Mouse (Mus musculus) heart, adult 9 months (tissue): ENCODE data around the gene Setx.

Experiments
- DNase-seq, 2 experiments: peaks; one replicate each; pipeline ENCODE4 v3.0.0; 2022; ENCODE audit warnings: low spot score in 2 of 2

The Setx gene

DNA sequence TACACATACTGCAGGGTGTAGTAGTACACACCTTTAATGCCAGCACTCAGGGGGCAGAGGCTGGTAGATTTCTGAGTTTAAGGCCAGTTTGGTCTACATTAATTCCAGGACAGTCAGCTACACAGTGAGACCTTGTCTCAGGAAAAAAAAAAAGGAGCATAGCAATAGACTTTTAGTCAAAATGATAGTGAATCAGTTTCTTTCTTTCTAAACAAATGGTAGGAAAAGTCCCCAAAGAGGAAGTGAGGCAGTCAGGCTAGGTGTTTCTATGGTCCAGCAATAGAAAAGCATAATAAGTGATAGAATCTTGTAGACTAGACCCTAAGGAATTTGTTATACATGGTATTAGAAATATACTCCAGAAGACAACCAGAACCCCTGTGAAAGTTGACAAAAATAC, 11.2 kb downstream of the Setx start:
- DNase-seq, result no peak

DNA sequence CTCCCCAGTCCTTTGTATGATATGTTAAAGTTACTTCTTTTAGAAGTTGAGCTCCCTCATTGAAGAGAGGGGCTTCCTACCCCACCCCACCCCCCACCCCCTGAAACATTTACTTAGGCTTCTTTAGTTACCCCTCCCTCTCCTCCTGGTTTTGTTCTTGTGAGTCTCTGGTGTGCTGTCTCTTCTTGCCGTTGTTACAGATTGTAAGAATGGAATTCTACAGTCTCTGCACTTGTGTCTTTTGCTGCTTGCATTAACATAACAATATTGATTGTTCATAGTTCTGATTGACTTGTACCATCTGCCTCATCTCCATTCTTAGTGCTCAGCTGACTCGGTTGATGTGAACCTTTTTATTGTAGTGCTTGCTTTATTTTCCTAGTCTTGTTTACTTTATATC, 28.0 kb downstream of the Setx start:
- DNase-seq, result no peak

DNA sequence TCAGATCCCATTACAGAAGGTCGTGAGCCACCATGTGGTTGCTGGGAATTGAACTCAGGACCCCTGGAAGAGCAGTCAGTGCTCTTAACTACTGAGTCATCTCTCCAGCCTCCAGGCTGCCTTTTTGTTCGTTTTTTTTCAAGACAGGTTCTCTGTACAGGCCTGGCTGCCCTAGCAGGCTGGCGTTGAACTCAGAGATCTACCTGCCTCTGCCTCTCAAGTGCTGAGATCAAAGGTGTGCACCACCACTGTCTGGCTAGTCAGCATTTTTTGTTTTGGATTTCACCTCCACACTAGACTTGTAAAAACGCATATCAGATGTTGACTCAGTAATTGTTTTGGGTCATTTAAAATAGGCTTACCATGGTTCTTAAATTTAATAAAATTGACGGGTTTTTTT, 44.1 kb downstream of the Setx start:
- DNase-seq, result no peak

DNA sequence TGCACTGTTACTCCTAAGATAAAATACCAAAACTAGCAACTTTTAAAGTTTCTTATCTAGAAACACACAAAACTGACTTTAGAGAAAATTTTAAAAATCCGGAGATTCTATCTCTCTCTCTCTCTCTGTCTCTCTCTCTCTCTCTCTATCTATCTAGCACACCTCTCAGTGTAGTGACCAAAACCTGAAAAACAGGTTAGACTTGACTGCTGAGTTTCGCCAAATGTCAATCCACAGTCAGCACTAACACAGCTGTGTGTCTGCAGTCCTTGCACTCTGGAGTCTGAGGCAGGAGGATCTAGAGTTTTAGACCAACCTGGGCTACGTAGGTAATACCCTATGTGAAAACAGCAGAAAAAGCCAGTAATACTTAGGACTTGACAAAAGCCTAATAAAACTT, 50.9 kb downstream of the Setx start:
- no peak for DNase-seq

DNA sequence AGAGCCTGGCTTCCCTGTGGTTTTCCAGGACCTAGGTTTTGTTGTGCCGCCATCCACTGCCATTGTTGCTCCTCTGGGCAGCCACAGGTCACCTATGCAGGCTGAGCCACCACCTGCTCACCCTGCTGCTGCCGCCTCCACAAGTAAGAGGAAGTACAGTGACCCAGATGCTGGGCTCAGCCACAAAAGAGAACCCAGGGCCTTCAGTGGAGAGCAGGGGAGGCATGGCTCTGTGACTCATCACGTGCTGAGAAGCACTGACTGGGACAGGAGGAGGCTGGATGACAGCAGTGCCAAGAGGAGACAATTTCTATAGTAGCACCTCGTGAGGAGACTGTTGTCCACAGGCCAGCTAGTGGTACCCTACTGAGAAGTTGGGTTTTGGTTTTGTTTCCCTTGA, 55.8 kb downstream of the Setx start:
- DNase-seq, result no peak

DNA sequence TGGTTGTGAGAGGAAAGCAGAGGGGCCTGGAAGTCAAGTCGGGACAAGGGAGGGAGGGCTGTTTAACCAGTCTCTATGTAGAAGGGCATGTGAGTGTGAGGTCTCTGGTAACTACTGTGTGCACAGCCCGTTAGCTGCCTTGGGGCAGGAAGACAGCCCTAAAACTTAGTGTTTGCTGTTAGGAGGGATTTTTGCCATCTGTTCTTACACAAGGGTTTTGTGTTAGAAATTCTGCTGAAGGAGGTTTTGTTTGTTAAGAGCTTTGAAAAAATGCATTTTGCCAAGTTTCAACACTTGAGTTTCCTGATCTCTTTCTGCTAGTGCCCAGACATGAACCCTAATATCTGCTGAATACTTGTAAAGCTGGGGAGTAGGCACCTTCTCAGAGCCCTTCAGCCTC, 57.1 kb downstream of the Setx start:
- no peak for DNase-seq

DNA sequence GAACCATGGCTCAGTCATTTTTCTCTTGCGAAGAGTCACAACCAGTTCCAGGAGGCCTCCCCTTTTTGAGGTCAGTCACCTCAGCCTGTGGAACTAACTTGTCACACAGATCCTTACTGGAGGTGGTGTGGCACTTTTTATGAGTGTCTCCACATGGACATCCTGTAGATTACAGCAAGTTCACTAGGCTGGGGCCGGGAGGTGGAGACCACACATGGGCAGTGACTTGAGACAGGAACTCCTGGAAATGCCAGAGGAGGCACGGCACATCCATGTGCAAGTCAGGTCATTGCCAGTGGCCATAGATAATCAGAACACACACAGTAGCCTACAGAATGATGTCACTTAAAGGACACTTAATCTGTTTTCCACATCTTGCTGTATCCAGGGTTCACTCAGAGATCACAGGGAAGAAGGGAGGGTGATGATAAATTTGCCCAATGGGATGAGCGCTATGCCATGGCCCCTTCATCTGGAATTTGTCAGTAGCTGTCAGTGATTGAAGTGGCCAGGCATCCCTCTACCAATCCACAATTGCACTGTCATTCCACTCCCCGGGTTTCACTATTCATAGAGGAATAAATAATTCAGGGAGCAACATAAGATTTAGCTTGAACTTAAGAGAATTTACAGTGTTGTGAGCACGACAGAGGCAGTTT, 59.4 kb downstream of the Setx start:
- DNase-seq, result no peak

DNA sequence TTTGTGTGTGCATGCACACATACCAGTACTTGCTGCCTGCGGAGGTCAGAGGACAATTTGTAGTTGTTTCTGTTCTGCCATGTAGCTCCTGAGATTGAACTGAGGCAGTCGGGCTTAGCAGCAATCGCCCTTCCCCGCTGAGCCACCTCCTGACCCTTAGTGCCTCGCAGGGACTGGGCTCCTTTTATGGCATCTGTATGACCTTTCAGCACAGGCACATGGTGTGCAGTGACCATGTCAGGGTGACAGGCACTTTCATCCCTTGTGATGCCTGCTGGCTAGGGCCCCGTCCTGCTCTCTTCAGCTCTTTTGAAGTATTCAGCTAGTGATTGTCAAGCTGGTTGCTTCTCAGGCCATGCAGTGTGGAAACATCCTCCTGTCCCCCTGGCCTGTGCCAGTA, 62.2 kb downstream of the Setx start:
- no peak for DNase-seq

DNA sequence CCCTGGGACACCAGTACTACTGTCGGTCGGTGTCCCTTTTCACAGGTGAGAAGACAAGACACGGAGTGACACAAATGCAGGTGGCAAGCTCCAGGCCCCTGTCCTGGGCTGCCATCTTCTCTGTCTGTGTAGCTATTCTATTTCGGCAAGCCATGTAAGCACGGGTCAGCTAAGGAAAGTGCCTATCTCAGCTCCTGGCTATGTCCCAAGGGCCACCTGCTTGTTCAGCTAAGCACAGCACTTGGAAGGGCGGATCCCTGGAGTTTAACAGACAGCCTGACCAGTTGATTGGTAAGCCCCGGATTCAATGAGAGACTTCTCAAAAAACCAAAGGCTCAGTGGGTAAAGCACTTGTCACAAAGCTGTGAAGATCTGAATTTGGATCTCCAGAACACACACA, 66.4 kb downstream of the Setx start:
- DNase-seq, result peak in 1 of 2 experiments; percentile 57

DNA sequence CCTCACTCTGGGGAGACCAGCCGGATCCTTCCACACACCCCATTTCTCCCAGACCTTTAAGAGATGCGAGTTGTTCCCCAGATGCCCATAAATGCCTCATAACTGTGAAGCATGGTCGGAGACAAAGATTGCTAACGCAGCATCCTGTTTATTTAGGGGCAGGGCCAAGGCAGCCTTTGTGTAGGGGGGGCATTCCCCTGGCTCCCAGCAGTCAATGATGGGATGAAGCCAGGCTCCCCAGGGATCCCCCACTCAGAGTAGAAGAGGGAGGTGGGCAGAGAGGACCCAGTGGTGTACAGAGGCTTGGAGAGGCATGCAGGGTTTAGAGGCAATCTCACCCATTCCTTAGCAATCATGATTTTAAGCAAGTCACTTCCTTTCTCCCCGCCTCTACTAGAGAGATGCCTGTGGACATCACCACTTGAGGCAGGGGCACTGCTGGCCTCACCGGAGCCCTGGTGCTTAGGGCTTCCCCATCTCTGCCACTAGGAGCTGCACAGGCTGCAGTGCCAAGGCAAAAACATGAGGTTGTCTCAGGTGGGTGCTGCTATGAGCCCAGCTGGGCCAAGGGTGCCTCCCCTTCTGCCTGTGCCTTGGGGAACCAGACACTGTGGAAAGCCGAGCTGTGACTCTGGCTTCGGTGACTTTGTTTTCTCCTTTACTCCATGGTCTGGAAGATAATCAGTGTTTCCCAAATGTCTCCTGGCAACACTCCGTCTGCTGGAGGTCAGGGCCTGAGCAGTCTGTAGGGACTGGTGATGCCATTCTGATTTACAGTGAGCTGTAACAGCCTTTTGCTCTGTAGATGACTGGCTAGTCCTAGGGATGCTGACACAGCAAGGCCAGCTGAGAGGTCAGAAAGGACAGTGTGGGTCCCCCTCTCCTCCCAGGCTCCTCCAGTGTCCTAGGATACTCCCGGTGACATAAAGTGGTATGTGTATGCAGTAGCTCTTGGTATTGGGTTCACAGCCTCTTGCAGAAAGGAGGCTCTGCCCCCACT, 67.5 kb downstream of the Setx start:
- DNase-seq, result no peak

DNA sequence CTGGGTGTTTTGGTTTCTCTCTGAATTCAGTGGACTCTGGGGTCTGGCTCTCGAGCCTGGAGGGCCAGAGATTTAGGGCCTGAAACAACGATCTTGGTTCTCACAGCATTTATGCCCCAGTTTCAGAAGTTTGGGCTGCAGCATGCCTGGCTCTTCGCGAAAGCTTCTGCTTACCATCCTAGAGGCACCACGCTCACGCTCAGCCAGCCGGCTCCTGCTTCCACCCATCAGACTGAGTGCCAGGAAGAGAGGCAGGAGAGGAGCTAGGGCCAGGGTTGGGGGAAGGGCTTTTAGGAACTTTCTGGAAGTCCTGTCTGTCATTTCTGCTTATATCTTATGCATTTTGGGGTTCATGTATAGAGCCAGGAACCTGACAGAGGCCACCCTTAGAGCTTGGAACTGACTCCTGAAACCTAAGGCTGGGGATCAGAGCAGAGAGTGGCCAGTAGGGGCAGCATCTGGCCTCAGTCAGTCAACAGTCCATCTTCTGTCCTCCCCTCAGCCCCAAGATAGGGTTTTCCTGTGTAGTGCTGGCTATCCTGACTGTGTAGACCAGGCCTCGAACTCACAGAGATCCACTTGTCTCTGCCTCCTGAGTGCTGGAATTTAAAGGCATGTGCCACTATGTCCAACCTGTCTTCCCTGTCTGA, 68.8 kb downstream of the Setx start:
- no peak for DNase-seq

DNA sequence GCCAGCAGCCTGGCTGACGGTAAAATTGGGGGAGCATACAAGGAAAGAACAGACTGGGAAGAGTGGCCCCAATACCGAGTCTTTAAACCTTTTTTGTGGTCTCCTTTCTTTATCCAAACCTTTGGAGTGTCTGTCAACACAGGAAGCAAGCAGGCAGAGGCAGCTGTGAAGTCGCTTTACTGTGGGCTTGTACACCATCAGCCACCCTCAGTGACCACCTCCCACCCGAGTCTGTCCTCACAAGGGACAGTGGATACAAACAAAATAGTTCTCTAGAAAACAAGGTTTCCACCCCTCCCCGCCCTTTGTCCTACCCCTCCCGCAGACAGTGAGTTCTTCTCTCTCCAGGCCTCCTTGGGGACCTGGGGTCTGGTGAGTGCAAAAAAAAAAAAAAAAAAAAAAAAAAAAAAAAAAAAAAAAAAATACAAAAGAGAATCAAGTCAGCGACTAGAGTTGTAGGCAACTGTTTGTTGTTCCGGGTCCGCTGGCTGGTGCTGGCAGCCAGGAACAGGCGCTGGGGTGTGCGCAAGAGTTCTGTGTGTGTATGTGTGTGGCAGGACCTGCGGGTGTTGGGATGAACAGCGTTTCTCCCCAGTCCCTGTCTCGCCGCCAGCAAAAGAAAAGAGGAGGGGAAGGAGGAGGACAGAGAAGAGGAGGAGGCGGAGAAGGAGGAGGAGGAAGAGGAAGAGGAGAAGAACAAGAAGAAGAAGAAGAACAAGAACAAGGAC, 70.0 kb downstream of the Setx start:
- DNase-seq, result no peak

DNA sequence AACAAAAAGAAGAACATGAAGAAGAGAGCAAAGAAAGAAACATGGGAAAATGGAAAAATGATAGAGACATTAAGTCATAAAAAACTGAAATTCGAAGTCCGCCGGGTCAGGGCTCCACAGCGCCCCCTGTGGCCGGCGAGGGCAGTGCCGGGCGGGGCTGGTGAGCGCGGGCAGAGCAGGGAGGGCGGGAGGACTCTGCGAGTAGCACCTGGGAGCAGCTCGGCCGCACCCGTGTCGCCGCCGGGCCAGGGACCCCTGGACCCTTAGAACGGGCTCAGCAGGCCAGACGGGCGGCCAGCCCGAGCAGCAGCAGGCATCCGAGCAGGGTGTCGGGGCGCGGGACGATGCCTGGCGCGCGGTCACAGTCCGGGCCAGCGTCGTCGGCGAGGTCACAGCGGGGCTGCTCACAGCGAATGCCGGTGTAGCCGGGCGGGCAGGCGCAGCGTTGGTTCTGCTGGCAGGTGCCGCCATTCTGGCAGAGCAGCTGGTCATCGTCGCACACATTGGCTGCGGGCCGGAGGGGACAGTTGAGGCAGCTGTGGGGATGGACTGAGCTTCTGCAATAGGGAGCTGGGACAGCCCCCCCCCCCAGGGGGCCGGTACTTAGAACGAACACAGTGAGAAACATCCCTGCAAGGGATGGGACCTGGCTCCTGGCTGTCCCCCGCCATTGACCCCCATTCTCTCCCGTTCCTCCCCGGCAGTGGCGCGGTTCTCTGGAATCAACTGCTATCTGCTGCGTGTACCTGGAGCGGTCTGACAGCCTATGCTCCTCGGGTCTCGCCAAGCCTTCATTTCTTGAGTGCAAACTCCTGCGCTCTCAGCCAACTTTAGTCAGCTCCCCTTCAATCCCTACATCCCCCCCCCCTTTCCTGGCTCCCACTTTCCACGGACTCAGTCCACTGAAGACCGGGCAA, 70.8 kb downstream of the Setx start:
- DNase-seq, result peak; percentile 46 to 68

DNA sequence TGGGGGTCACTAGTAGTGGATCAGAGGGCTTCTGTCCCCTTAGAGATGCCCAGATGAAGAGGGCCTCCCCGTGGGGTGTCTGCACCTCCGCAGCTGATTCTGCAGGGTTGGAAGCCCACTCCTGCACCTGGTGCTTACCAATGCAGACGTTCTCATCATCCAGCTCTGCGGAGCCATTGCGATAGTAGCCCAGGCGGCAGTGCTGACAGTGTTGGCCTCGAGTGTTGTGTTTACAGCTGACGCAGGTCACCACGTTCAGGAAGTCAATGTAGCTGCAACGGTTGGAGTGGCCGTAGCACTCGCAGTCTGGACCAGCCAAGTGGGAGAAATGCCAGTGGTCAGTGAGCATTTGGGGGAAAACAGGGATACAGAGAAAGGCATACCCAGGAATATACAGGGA, 72.9 kb downstream of the Setx start:
- DNase-seq, result no peak

DNA sequence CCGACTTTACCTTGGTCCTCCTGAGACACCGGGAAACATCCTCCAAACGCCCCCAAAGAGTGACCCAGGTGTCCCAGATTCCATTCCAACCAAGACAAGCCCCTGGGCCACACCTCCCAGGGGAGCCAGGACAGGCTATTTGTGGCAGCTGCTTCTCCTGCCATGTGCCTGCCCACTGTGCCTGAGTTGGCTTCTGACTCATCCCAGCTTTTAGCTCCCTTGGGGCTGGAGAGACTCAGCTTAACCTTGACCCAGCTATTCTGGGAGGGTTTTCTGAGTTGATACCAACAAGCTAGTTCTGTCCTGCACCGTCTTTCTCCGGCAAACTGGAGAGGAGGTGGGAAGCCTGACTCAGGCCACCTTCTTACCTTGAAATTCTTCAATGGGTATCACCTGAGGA, 74.5 kb downstream of the Setx start:
- peak; percentile 51 for DNase-seq

DNA sequence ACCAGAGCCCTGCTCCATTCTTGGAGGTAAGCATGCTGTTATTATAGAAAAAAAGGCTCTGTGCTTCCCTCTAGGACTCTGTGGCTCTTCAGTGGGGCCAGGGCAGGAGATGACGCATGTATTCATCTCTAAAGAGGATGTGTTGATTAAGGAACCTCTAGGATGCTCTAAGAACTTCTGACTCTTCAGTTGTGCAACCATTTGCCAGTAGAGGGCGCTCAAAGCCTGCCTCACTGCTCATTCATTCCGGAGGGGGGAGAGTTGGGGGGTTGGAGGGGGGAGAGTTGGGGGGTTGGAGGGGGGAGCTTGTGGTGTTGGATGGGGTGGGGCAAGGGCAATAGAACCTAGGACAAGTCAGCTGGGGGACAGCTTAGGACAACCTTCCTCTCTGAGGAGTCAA, 75.9 kb downstream of the Setx start:
- DNase-seq, result no peak

DNA sequence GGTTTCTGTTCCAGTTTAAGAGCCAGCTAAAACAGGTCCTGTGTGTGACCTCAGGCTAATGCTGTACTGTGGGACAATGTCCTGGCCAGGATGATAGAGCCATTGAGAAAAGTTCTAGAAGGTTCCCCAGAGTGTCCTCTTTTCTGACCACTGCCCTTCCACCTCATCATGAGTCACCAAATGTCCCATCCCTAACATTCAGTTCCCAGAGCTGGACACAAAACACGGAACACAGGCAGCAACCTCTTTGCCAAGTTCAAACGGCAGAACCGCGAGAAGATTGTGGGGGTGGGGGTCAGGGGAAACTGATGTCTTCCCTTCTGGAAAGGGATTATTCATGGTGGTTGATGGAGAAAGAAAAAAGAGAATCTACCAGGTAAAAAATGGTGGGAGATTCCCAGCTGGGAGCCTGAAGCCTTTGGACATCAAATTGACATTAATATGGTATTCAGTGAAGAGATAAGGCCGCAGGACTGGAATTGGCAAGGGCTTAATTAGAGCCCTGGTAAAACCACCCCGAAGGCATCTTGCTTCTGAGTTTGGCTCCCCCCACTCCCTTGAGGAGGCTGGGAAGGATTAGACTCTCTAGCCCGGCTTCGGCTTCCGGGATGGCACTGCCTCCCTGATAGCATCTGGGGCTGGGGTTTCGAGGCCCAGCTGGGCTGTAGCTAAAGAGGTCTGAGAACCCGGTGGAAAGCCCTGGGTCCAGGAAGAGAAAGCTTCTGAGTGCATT, 77.4 kb downstream of the Setx start:
- no peak for DNase-seq

DNA sequence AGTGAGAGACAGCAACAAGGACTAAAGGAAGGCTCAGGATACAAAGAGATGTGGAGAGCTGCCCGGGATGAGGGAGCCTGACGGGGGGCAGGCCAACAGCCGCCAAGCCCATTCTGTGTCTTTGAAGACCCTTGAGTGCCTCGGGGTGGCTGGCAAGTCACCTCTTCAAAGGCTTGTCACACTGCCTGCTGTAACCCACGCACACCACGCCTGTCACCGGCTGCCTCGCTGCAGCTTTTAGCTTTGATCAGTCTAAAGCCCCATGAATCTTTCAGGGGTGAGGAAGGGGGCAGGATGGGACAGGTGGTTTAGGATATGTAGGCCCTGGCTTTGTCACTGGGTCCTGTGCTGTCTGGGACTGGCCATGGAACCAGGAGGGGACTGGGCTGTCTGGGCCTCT, 82.2 kb downstream of the Setx start:
- no peak for DNase-seq

DNA sequence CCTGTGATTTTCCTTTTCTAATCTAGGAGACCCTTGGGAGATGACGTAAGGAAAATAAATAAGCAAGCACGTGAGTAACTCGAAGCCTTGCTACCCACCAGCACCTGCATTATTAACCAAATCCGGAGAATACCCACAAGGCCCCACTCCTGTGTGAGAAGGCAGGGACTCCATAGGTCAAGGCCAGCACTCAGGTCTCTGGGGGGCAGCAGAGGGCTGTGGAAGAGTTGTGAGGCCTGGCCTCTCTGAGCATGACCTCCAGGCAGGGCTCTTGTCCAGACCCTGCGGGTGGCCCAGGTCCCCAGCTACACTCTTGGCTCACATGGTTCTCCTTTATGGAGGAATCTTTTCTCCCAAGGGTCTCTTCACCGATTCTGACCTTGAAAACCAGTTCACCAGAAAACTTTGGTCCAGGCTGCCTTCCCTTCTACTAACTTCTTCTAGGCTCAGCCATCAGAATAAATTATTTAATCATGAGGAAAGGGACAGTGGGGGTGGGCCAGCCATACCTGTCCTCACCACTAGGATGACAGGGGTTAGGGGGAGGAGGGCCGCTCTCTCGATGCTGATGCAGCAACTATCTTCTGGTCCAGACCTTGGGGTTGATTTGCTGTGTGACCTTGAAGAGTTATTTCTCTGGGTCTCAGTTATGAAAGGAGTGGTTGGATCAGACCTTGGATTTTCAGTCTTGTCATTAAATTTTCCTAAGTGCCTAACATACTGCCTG, 92.5 kb downstream of the Setx start:
- peak; percentile 63 to 77 for DNase-seq

DNA sequence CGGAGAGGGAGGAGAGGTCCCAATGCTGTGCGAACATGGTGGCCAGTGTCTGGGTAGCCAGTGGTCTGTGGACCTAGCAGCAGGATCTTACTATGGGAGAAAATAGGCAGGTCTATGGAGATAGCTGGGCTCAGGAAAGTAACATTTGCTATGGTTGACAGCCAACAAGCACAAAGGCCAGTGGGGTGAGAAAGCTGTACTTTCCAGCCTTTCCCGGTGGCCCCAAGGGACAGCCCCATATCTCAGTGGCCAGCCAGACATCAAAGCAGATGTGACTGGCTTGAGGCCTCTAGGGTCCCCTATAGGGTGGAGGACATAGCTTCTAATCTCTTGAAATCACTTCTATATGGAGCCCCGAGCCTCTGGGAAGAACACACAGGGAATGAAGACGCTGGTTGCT, 93.1 kb downstream of the Setx start:
- DNase-seq, result no peak
